Mouse (Mus musculus) ZHBTc4 (cell line): ENCODE measurements around the gene Lyrm9.
A peak's percentile ranks its signal among the peaks of the same experiment; 100 is the strongest.

ENCODE experiments used
- DNase-seq: peaks from one replicate; pipeline ENCODE4 v3.0.0-alpha.2; 2011; ENCODE audit warnings: low read depth, low spot score

The Lyrm9 gene

DNA sequence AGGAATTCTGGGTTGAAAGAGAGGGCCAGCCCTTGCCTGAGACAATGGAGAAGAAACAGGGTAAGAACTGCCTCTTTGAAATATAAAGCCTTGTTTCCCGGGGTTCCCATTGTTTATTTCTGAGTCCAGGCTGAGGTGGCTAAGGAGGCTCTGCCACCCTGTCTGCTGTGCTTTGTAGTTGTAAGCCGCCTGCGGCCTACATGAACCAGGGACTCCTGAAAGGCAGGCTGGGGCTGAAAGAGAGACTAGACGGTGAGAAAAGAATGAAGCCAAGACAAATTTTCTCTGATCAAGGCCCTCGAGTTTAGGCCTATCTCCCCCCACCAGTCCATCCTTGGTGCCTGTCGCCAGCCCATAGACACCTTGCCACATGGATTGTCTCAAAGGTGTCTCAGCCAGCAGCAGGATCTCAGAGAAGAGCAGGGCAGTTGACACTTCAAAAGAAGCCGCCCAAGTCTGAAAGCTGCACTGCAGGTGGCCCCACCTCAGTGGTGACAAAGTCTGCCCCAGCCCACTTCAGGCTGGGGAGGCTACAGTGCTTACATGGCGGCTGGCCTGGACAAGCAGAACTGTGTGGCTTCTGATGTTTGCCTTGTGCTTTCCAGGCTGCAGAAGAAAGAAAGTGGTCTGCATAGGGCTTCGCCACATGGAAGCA is 25.0 kb downstream of the Lyrm9 start:
- peak; percentile 59 for DNase-seq

DNA sequence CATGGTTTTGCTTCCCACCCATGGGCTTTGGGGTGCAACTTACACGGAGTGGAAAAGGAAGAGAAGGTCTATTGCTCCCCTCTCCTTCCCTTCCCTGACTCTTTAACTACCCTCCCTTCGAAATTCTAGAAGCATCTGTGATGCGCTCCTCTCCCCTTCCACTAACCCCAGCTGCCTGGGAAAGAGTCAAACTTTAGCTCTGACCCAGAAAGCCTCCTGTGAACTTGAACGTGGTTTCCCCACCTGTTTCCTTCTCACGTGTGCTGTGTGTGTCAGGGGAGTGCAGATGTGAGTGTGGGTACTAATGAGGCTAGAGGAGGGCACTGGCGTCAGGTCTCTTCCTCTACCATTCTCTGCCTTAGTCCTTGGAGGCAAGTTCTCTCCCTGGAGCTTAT is 25.5 kb downstream of the Lyrm9 start:
- no peak for DNase-seq

DNA sequence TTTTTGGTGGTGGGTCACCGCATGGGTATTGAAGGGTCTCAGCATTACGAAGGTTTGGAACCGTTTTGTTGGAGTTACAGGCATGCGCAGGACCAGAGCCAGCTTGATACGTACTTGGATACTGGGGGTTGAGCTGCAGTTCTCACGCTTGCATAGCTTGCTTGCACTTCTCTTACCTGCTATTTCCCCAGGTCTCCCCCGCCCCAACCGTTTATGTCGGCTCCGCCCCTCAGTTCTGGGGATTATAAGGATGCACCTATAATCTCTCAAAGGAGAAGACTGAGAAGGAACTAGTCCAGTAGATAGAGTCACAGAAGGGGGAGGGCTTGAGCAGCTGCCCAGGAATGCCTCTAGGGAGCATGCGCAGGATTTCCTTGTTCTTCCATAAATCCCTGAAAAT is 26.1 kb downstream of the Lyrm9 start:
- DNase-seq: no peak

DNA sequence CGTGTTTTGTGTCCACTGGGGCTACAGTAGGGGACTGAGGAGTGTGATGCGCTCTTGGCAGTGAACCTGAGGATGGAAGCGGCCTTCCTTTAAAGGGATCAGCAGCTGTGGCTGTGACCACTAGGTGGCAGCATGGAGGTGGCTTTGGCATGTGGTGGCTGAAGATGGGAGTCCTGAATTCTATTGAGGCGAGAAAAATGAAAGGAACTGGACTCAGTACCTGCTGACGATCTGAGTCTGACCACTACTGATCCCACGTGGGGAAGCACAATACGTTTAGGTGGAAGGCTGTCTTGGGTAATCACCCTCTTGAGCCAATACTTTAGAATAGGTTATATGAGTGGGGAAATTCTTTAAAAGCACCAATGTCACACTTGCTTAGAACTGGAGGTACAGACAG is 29.9 kb downstream of the Lyrm9 start:
- peak; percentile 85 for DNase-seq

DNA sequence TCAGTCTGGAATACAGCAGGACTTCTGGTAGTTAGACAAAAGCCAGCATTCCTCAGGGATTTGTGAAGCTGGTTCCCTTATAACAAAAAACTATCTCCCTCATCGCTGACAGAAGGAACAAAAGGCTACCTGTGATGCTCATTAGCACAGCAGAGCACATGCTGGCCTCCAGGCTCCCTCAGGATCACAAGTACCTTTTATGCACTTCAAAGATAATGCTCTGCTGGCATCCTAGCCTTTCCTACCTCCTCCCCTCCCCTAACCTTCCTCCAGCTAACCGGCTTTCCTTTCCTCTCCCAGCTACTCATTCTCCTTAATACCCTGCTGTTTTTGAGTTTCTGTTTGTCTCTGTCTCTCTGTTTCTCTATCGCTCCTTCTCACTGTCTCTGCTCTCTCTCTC is 31.2 kb downstream of the Lyrm9 start:
- peak; percentile 69 for DNase-seq

DNA sequence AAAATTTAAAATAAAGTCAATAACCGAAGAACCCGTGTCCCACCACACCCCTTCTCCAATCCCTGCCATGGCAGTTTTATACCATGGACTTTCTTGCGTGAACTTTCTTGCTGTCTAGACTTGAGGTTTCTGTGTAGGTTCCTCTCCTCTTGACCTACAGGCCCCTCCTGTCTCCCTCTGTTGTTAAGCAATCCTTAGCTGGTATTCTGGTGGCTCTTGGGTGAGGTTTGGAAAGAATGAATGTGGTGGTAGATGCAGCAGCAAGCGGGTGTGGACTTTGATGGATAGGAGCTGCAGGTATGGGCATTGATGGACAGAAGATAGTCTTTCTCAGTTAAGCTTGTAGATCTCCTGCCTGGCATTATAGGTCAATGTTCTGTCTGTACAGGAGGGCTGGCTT is 37.5 kb downstream of the Lyrm9 start:
- no peak for DNase-seq

DNA sequence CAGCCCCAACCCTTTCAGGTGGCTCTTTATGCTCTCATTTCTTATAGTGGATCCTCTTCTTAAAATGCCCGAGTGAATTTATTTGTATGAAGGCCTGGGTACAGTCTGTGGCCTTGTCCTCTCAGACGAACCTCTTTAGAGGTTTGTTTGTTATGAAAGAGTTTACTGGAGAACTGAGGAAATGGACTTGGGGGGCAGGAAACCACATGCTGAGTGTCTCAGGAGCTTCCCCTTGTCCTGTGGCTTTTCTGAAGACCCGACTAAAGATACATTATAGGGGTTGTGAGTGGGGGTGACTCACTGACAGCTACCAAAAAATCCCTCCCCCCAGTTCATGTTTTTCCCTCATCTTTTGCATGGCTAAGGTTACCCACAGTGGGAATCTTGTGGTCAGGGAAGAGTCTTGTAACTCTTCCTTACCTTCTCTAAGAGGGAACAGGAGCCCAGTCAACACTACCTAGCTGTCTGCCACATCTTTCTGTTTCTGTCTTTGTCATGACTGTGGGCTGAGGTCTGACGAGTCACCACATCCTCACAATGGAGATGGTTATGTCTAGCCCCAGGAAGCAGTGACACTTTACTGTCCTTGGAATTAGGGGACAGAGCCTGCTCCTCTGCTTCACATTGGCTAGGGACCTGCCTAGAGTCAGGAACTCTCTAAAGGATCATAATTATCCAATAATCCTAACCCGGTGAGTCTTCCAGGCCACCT is 38.3 kb downstream of the Lyrm9 start:
- no peak for DNase-seq

DNA sequence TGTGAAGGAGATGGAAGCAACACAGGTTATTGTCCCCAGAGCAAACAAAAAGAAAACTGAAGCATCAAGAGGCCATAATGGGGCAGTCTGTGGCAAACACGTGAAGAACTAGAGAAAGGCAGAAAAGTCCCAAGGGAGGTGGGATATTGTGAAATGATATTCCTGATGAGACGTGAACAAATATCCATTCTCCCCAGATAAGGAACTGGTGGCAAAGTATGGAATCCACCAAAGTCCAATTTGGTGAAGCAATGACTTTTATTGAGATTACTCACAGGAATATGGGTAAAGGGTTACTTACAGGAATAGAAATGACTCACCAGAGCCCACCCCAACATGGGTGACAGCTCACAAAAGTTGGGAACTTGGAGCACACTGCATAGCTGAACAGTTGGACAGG is 38.9 kb downstream of the Lyrm9 start:
- no peak for DNase-seq

DNA sequence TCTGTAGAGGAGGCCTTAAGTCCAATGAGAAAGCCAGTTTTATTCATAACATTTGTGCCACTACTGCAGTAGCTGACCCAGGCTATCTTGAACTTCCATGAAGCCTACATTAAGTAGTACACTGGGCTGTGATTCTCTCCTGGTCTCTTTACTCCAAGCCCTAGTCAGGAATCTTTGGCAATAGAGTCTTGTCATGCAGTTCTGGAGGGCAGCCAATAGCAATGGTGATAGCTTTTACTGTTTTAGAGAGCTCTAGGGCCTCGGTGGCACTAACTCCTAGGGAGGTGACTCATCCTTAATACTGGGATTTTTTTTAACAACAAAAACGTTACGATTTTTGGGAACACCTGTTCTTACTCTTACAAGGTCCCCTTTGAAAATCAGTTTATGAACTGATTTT is 40.1 kb downstream of the Lyrm9 start:
- no peak for DNase-seq

DNA sequence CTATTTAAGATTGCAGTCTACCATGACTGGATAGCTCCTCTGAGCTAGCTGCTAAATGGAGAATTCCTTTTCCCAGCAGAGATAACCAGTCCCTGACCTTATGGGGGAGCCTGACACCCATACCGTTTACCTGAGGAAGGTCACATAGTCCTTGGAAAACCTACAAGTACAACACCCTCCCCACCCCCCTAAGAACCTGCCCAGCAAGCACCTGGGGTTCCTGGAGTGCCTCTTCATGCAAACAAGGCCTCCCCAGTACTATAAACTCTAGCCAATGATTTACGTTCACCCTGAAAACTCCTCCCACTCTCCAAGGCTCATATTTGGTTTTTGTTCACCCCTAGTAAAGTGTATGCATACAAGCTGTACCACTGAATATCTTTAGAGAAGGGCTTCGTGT is 41.3 kb downstream of the Lyrm9 start:
- DNase-seq: no peak

DNA sequence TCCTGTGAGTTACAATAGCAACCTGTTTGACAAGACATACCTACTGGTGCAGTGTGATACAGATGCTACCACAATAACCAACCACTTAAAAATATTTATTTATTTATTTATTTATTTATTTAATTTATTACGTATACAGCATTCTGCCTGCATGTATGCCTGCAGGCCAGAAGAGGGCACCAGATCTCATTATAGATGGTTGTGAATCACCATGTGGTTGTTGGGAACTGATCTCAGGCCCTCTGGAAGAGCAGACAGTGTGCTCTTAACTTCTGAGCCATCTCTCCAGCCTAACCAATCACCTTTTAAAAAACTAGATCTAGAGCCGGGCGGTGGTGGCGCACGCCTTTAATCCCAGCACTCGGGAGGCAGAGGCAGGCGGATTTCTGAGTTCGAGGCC is 42.8 kb downstream of the Lyrm9 start:
- DNase-seq: peak; percentile 31

DNA sequence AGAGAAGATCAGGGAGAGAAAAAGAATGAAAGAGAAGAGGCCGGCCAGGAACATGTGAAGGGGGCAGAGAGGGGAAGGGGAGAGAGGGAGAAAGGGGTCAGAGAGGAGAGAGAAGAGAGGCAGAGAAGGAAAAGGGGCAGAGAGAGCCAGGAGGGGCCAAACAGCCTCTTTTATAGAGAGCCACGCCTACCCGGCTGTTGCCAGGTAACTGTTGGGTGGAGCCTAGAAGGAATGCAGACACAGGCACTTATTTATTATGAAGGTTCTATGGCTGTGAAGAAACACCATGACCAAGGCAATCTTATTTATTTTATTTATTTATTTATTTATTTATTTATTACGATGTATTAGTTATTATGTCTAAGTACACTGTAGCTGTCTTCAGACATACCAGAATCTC is 44.5 kb downstream of the Lyrm9 start:
- peak; percentile 27 for DNase-seq

DNA sequence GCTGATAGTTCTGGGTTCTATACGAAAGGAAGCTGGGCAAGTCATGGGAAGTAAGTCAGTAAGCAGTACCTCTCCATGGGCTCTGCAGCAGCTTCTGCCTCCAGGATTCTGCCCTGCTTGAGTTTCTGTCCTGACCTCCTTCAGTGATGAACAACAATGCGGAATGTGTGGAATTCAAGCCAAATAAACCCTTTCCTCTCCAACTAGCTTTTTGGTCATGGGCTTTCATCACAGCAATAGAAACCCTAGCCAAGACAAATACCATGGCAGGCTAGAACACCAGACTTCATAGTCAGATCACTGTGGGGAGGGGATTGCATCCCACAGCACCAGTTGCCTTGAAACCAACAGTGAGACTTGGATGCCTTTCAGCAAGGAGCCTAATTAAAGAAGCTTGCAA is 46.4 kb downstream of the Lyrm9 start:
- DNase-seq: no peak

DNA sequence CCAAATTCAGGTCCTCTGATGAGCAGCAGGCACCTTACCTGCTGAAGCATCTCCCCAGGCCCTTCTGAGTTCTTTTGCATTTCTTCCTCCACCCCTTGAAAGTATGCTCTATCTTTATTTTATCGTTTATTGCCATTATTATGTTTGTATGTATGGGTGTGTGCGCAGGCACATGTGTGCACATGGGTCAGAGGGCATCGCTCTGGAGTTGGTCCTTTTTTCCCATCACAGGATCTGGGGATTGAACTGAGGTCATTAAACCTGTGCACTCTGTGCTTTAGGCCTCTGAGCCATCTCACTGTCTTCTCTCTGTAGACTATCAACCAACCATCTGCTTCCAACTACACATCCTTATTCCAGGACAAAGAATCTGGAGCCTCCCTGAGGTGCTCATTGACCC is 53.3 kb downstream of the Lyrm9 start:
- DNase-seq: no peak

DNA sequence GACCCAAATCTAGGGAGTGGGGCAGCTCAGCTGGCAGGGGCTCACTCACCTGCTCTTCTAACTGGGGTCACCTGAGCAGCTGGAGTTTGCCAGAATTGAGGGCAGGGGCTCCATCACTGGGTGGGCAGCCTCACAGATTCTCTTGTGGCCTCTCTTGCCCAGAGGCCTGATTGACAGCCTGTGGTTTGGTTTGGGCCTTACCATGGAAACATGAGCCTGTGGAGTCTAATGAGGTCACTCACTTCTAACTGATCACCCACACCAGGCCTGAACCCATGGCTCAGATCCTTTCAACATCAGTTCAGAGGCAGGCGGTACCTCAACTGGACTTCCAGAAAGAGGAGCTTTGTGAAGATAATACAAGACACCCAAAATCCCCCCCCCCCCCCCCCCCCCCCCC is 60.3 kb downstream of the Lyrm9 start:
- DNase-seq: no peak

DNA sequence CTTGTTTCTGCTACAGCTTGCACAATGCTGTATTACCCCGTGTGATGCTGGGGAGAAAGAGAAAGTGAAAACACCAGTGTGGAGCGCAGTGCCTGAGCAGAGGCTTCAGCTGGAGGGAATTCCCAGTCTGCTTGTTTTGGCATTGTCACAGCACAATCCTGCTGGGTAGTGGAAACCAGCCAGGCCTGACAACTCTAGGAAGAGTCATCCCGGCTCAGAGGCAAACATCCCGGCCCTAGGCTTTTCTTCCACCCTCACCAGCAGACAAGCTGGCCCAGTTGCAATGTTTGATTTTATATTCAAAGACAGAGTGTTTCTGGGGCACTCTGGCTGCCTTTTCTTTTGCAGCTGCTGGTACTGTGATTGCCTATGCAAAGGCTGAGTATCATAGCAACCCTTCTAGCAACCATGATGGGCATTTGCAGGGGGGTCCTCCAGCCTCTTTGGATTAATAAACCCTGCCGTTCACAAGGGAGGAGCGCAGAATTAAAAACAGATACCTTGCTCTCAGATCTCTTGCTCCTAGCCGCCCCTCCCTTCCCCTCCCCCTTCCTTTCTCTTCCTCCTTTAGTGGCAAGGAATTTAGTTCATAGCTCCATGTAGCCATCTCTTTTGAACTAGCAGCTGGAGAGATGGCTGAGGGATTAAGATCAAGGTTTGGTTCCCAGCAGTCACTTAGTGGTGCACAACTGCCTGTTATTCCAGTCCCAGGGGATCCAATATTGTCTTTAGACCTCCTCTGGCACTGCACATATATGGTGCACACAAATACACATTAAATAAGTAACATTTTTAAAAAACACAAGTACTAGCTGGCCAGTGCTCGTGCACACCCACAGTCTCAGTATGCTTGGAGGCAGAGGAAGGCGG is 61.0 kb downstream of the Lyrm9 start:
- DNase-seq: no peak

DNA sequence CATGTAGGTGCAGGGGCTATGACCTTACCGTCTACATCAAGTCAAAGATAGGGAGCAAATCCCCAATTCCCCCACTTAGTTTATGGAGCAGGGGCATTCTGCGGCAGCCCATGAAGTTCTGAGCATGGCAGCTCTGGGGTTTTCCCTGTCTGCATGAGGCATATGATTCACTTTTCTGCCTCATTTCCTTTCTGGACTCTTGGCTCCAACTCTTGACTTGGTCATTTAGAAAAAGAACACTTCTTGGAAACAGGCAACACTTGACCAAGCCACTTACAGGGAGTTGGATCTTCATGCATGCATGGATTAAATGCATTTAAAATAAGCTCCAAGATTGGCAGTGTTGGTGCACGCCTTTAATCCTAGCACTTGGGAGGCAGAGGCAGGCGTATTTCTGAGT is 62.8 kb downstream of the Lyrm9 start:
- DNase-seq: no peak
